Mouse (Mus musculus): Measurements from ENCODE around the gene Fbxw5.

Fbxw5 gene

DNA sequence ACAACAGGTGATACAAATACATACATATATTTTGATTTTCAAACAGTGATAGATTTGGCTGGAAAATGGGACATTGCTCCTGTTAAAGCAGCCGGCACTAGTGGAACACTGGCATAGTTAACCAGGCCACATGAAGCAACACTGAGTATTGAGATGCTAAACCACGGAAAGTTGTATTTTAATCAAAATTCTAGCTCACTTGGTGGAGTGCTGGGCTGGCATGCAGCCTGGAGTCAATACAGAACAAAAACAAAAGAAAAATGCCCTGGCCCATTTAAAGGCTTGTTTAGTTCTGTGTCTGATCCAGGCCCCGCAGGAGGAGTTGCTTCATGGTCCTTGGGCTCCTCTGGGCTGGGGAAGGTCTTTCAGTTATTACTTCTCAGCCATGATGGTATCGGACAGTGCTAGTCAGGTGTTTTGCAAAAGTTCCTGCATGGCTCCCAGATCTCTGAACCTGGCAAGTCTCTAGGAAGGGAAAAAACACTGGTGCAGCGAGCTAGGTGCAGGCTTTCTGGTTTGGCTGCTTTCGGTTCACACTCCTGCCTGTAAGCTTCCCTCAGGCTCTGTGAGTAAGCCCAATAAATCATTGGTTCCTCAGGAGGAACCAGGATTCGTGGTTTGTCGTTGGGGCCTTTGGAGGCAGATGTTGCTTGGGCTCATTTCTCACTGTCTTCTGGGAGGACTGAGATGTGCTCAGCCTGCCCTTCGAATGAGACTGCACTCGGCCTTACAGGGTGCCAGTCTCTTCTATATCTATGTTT is 20.8 kb upstream of the Fbxw5 start:
- DNase-seq = no peak

DNA sequence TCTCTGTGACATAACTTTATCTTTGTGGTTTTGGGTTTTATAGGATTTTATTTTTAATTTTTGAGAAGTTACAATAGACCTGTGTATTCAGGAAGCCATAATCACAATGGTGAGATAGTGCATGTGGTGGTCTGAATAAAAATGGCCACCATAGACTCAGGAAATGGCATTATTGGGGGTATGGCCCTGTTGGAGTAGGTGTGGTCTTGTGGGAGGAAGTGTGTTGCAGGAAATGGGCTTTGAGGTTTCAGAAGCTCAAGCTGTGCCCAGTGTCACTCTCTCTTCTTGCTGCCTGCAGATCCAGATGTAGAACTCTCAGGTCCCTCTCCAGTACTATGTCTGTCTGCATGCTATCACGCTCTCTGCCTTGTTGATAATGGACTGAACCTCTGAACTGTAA is 20.0 kb upstream of the Fbxw5 start:
- DNase-seq = no peak

DNA sequence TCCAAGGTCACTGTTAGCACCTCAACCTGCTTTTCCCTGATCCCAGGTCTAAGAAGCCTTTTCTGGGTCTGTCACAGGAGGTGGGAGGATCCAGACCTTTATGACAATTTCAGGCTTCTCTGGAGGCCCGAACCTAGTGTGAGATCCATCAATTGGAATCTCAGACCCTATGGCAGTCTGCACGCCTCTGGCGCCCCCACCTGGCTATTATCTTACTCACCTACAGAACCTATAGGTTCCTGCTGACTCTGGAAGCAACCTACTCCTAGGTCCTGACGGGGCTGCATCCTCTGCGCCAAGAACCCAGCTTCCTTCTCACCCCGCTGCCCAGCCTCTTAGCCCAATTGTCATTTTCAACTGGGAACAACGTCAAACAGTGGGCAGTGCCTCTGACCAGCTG is 17.6 kb upstream of the Fbxw5 start:
- peak; percentile 74 for DNase-seq

DNA sequence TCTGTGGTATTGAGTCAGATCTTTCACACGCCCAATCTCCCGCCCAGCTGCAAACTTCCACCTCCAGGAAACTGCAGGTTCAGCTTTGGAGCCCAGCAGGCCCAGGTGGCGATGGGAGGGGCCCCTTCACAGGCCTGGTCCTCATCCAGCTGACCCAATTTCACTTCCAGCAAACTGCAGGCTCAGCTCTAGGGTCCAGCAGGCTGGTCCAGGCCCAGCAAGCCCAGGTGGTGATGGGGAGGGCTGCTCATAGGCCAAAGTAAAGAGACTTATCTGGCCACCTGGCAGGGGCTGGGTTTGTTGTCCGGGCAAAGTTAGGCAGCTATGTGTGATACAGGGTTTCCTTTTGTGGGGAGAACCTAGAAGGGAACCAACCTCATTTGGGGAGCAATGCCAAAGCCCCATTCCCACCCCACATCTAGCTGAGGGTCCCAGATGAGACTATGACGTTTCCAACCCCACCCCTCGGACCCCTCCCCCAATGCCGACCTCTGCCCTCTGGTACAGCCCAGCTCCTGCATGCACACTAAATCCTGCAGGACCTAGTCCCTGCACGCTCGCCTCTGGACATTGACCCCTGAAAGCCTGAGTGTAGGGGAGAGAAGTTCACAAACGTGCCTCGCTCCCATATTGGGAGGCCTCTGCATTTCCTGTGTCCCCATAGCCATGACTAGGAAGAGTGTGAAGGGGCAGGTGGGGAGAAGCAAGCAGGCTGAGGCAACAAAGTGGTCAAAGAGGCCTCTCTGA is 15.5 kb upstream of the Fbxw5 start:
- peak; percentile 46 for DNase-seq

DNA sequence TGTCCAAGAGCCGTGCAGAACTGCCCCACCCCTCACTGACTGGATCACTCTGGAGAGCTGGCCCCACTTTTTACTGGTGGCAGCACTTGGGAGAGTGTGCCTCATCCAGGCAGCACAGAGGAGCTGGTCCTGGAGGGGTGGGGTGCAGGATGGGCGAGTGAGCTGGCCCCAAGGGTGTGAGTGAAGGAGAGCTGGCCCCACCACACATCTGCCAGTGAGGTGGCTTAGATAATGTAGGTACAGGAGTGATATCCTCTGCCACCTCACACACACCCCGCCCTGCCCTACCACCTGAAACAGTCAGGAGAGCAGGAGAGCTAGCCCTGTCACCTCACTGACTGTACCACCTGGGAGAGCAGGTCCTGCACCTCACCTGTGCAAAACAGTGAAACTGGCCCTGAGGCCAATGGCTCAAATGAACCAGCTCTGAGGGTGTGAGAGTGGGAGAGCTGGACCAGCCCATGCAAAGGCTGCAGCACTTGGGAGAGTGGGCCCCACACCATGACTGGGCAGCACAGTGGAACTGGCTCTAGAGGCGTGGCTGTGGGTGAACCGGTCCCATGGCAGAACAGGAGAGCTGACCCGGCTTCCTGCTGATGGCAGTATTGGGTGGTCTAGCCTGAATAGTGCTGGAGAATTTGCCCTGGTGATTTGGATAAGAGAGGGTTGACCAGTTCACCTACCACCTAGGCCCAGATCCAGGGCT is 12.4 kb upstream of the Fbxw5 start:
- peak; percentile 39 for DNase-seq

DNA sequence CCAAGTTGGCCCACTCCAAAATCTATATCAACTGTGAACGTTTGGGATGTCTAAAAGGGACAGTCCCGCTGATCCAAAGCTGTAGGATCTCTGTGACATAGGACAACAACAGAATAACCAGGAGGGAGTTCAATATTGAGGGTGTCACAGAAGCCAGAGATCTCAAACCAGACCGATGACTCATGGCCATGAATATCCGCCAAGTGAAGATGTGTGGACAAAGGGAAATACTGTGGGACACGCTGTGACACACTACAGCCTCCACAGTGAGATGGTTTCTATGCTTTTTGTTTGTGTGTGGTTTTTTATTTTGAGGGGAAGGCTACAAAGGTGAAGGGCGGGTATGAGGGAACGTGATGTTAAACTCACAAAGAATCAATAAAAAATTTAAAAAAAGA is 11.9 kb upstream of the Fbxw5 start:
- DNase-seq = no peak

DNA sequence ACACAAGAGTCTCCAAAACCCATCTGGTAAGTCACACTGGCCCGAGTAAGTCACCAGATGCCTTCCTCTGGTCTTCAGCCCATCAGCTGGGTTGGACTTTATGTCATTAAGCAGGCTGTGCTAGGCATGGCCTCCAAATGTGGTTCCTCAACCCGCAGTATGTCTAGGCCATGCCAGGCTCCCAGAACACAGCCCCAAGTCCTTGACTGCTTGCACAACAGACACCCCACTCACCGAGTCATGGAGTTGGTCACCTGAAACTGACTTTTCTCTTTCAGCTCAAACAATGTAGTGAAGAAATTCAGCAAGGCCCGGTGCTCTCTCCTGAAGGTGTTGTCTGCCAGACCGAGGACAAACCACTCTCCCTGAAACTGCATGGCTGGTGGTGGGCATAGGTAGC is 7.6 kb upstream of the Fbxw5 start:
- DNase-seq = no peak

DNA sequence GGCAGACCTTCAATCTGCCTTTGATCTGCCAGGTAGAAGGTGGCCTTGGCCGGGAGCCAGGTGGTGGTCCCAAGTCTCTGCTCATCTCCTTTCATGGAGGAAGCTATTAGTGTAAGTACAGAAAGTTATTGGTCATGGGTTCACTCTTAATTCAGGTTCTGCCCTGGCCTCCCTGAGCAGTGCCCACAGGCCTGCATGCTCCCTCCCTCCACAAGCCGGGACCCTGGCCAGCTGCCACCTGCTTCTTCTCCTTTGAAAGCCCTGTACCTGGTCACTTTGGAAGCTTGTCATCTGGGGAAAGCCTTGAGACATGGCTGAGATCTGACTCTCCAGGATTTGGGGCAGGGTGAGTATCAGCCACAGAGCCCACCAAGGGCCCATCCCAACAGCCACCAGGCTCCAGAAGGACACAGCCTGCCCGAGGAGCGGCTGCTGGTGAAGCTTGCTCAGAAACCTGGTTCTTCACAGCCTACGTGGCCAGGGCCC is 7.0 kb upstream of the Fbxw5 start, which contains the start of gene Lcn12:
Lcn12 (minus strand) TSS at position 436 of the 486 bp plus-strand sequence.
- DNase-seq = no peak

DNA sequence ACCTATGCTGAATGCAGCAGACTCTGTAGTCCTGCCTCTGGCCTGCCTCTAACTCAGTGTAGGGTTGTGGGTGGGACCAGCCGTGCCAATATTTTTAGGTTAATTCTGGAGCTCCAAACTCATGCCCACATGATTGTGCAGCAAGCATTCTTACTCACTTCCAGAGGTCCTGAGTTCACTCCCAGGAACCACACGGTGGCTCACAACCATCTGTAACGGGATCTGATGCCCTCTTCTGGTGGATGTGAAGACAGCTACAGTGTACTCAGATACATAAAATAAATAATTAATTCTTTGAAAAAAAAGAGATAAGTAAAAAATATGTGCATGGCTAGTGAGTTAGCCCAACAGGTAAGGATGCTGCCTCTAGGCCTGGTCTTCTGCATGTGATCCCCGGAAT is 4.1 kb upstream of the Fbxw5 start:
- peak; percentile 28 for DNase-seq

DNA sequence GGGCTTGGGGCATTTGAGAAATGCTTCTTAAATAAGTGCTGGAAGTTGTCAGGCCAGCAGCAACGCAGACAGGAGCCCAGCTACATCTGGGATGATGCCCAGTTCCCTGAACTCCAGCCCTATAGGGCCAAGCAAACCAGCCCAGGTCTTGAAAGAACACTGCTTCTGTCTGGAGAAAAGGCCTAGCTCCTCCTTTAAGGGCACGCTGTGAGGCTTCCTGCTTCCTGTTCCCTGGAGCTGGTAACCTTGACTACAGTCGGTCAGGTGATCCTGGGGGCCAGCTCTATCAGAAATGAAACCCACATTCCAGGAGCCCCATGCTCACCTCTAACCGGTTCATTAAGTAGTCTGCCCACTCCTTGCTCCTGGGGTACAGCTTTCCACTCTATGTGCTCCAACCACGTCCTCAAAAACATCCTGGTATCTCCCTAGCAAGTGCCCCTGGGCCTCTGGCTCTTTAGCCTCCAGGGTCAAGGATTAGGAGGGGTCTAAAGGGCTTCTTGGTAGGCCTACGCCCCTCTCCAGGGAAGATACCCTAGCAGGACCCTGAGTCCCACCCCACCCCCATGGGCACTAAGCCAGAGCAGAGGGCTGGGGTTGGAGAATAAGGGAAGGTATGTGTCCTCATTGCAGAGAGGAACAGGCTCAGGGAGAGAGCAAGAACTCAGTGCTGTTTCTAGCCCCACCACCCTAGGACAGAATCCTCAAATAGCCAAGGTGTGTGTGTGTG is 2.5 kb upstream of the Fbxw5 start:
- no peak for DNase-seq

DNA sequence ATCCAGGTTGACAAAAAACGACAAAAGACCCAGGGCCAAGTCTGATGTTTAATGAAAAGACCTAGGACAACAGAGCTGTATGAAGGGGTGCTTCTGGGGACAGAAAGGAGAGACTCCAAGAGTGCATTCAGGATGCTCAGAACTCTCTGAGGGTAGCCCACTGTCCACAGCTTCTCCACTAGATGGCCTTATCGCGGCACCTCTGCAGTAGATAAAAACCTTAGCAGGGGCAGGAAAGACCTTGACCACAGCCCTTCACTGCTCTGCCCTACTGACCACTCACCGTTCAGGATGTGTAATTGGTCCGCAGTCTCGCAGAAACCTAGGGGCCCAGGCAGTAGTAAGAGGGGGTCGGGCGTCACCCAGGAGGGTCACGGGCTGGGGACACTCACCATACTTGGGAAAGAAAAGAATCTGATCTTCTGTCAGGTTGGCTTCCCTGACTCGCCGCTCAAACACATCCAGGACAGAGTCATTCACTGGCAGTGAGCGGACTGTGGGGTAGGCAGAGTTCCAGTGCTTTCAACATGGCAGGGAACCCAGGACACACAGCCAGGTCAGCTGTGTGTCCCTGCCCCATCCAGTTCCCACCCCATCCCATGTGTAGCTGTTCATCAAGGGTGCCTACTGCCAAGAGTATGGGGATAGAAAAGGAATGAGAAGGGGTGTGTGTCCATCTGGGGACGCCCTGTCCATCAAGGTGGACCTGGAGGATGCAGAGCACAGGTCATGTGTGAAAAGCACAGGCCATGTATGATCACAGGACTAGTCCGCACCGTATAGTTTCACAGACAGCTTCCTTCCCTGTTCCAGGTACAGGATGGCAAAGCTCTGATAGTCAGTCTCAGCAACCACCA is 1.7 kb upstream of the Fbxw5 start:
- DNase-seq = no peak

DNA sequence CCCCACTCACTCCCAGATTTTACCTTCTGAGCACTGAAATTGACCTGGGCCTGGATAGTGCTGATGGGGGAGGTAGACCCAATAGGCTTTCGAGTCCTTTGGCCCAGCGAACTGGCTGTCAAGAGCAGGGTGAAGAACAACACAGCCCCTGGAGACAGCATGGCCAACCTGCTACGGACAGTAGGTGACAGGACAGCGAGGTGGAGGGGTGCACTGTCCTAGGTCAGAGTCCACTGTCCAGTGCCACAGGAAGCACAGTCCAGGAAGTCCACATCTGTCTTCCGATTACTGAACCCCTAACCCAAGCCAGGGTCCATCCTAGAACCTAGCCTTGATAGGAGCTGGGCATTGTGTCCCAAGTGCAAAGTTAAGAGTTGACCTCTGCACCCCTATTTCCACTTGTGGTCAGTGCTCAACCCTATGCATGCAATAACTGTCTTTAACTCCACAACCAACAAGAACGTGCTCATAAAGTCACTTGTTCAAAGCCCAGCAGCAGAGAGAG is 427 bp upstream of the Fbxw5 start:
- DNase-seq = peak; percentile 13

DNA sequence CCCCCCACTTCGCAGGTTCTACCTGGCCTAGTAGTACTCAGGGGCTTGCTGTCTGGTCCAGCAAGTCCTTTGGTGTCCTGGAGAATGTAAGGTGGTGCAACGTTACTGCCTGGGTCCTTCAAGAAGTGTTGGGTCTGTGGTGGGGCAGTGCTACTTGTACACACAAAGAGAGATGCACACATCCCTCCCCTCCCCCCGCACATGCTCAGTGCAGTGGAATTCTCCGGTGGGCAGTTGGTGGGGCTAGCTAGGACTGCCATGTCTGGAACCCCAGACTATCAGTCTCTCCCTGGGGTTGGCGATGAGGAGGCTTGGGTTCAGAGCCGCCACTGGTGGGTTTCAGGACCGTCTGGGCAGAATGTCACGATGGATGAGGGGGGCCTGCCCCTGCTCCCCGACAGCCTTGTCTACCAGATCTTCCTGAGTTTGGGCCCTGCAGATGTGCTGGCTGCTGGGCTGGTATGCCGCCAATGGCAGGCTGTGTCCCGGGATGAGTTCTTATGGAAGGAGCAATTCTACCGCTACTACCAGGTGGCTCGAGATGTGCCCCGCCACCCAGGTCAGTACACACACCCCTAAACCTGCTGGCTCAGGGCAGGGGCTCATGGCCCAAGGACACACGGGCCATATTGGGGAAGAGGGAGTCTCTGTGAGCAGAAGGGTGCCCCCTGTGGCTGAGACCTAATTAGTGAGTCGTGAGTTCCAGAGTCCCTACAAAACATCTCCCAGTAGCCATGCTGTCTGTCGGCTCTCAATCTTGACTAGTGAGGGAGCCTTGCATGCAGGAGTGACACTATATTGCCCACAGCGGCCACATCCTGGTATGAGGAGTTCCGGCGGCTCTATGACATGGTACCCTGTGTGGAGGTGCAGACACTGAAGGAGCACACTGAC is 1.3 kb downstream of the Fbxw5 start, which contains the start of gene C8g:
C8g (minus strand) TSS at position 127 of the 894 bp plus-strand sequence.
- DNase-seq = peak; percentile 27

DNA sequence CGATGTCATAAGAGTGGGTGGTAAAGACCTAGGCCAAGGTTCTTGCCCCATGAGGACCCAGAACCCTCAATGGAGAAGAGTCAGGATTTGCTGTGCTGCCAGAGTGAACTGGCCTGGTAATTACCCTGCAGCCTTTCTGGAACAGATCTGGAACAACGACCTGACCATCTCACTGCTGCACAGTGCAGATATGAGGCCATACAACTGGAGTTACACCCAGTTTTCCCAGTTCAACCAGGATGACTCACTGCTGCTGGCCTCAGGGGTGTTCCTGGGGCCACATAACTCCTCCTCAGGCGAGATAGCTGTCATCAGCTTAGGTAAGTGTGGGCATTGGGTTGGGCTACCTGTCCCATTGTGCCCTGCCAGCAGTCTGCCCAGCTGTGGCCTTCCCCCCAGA is 2.2 kb downstream of the Fbxw5 start:
- peak; percentile 73 for DNase-seq

DNA sequence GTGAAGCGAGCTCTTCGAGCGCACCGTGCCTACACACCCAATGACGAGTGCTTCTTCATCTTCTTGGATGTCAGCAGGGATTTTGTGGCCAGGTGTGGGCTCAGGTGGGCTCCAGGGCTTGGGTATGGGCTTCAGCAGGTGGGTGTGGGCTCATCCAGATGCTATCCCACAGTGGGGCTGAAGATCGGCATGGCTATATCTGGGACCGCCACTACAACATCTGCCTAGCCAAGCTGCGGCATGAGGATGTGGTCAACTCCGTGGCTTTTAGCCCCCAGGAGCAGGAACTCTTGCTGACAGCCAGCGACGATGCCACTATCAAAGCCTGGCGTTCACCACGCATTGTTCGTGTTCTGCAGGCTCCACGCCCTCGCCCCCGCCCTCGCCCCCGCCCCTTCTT is 4.0 kb downstream of the Fbxw5 start:
- DNase-seq = no peak

DNA sequence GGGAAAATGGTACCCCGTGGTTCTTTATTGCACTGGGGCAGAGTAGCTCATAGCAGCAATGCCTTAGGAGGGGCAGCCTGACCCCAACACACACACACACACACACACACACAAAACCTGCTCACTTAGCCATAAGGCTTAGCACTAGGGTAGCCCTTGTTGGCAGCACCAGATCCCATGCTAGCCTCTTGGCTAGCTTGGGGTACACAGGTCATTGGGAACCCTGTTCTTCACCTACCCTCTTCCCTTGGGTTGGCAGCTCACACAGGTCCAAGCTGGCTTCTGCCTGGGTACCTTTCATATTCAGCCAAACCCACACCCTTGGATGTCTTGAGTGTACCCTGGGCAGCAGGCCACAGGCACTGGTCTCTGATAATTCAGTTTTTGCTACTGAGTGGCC is 4.5 kb downstream of the Fbxw5 start:
- DNase-seq = no peak

DNA sequence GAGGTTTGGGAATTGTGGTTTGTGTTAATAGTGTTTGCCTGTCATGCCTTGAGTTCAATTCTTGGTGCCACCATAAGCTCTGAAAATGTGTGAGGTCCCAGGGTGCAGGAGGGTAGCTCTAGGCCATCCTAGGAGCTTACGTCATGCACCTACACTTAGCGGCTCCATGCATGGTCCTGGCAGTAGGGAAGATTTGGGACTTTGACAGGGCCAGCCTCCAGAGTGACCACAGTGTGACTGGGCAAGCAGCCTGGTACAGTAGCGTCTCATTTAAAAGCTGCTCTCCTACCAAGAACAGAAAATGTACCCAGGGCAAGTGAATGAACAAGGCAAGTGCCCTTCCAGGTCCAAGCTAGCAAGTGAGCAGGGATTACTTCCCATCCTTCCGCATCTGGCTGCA is 5.3 kb downstream of the Fbxw5 start:
- no peak for DNase-seq

DNA sequence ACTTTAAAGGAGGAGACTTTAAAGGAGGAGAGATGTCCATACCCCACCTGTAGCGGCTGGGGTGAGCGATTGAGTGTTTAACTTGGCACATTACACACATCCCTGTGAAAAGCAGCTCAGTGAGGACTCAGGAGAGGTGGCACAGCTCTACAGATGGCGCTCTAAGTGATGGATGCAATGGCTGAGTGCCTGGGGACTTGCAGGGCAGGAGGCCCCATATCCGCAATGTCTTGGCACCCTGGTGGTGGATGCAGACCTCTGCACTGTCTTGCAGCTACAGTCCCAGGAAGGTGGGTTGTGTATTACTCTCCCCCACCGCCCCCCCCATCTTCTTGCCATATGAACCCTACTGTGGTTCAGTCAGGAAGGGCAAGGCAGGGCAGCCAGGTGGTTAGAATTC is 6.4 kb downstream of the Fbxw5 start:
- peak; percentile 21 for DNase-seq

DNA sequence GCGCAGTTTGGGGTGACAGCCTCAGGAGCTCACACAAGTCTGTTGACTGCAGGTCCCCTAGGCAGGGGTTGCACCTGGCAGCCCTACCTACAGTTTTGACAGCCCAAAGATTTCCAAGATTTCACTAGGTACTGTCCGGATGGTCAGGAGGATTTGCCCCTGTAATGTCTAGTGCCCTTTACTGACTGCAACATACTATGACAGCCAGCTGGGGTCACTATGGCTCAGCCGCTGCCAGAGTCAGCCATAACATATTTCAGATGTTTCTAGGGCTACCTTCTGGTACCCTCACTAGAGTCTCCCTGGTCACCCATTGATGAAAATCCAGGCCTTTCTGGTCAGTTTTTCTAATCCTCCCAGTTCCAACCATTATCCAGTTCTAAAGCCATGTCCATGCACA is 9.4 kb downstream of the Fbxw5 start:
- no peak for DNase-seq

DNA sequence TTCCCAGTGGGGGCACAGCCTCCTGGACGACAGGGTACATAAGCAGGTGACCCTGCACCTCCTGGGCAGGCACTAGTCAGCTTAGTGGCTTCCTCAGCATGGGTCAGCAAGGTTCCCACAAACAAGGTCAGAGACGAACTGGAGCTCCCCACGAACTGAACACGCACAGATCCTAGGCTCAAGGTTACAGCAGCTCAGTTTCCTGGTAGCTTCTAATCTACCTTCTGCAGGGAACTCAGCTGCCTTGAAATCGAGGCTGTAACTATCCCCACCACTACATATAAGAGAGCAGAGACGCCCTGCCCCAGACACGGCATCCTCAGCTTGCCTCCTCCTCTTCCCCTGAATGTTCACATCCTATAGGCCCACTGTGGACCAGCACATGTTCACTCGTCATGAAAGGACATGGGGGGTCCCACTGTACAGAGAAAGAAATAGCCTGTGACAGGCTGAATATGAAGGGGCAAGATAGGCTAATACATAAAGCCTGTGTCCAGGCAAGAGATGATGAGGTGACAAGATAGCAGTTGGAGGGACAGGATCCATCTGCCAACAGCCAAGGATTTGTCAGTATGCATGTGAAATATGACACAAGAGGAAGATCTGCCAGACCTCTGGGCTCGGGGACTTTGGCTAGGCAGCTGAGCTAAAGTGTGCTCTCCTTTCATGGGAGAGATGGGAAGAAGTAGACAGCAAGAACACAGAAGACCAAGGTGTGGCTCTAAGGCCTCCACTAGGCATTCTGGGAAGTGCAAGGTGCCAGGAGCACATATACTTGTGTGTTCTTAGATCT is 26.2 kb downstream of the Fbxw5 start:
- DNase-seq = no peak

Data from liver (tissue).